Mouse (Mus musculus) kidney, postnatal 0 days (tissue): ENCODE measurements around the gene Tmem109. TPM values are rescaled to one million over a fixed set of nuclear protein-coding genes. Genes with fewer than 3 reads are reported as not detected.

Experiments used
- ATAC-seq: fragments of 200-750 bp; cut with Nextera tagmentation; replicated peaks from 2 replicates; pipeline ENCODE4 v1.8.0; 2017; ENCODE audit warnings: low read depth, moderate number of reproducible peaks, moderate TSS enrichment, moderate library complexity; ENCODE audit not compliant: low FRiP score
- DNase-seq: peaks from one replicate; pipeline ENCODE4 v3.0.0-alpha.2; 2016; ENCODE audit warnings: low spot score
- H3K27ac ChIP-seq: fragments of 300-500 bp; sonication (generic); 2 replicates; pipeline ENCODE4 v1.5.1; 2014; ENCODE audit warnings: mild to moderate bottlenecking
- H3K27me3 ChIP-seq: fragments of 300-500 bp; sonication (generic); 2 replicates; pipeline ENCODE4 v1.6.1; 2014; ENCODE audit warnings: low read length, mixed read lengths; ENCODE audit not compliant: insufficient read depth
- H3K36me3 ChIP-seq: fragments of 300-500 bp; sonication (generic); 2 replicates; pipeline ENCODE4 v1.6.1; 2014; ENCODE audit warnings: low read length, mixed read lengths; ENCODE audit not compliant: insufficient read depth
- H3K4me1 ChIP-seq: fragments of 300-500 bp; sonication (generic); replicated peaks from 2 replicates; pipeline ENCODE4 v1.6.1; 2014; ENCODE audit warnings: antibody characterized with exemption, low read length, mixed read lengths; ENCODE audit not compliant: insufficient read depth
- H3K4me2 ChIP-seq: fragments of 300-500 bp; sonication (generic); 2 replicates; pipeline ENCODE4 v1.6.1; 2014; ENCODE audit warnings: mild to moderate bottlenecking, low read length, moderate library complexity, mixed read lengths
- H3K4me3 ChIP-seq: fragments of 300-500 bp; sonication (generic); replicated peaks from 2 replicates; pipeline ENCODE4 v1.5.1; 2014; ENCODE audit warnings: low read depth, low read length
- H3K9ac ChIP-seq: fragments of 300-500 bp; sonication (generic); 2 replicates; pipeline ENCODE4 v1.6.1; 2014; ENCODE audit warnings: low read depth, low read length
- H3K9me3 ChIP-seq: fragments of 300-500 bp; sonication (generic); replicated peaks from 2 replicates; pipeline ENCODE4 v1.6.1; 2016; ENCODE audit warnings: low read length, inconsistent platforms, mixed read lengths
- CTCF ChIP-seq: IDR thresholded peaks from 2 replicates; pipeline ENCODE4 v1.5.1; 2016; ENCODE audit warnings: antibody characterized with exemption, low read depth, mild to moderate bottlenecking, moderate library complexity
- WGBS: fragments of 180-500 bp; shearing (Covaris S2); extraction: QIAGEN DNeasy Blood & Tissue Kit; methylation state at CpG from one replicate; pipeline ENCODE4 v1.1.7; 2014; 5-methylcytosine and 5-hydroxymethylcytosine counted together
- polyA plus RNA-seq: library from polyadenylated mRNA; unstranded; fragments of >200 nt; fragmentation: Nextera tagmentation; extraction: Ambion mirVana; gene quantifications from 2 replicates; pipeline ENCODE4 v1.2.1, GENCODE M21; 2015

Gene Tmem109
- 87.0 and 89.6 TPM in 2 replicates for polyA plus RNA-seq

DNA sequence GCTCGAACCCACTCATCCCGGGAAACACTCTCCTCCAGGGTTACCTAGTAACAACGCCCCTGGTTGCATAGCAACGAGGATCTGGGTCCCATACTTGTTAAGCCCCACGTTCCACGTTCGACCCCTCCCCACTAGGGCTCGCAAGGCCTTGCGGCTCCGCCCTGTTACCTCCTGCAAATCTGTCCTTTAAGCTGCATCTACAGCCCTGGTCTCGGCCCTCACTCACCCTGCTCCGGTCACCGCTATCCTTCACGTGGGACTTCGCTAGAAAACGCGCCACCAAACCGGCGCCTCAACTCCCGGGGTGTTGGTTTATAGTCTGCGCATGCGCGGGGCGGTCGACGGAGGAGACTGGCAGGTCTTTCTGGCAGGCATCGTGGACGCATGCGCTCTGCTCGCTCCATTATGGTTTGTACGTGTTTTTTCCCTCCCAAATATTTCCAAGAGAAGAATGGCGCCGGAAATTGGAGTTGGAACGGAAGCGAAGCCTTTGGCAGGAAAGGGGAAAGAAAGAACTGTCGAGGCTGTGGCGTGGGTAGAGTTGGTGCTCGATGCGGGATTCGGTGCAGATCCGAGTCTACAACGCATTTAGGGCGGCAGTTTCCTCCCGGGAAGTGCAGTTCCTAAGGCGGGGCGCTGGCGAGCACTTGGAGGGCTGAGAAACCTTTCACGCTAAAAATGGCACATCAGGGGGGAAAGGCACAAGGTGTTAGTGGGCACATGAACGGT is at the start of gene Tmem109:
Gene Tmem109, minus strand, starts transcription at position 576 of the 729 bp plus-strand sequence.
- Histone ChIP-seq H3K9me3 (no peaks in the 10 kb centered on the region), H3K4me3 (peak within 1 kb of the TSS; percentile 51), H3K27me3 (no peaks in the 10 kb centered on the region), H3K36me3 (no peaks in the 10 kb centered on the region), H3K9ac (peak within 1 kb of the TSS; percentile 60), H3K27ac (peak within 1 kb of the TSS; percentile 89), H3K4me1 (peaks cover 20% of the 10 kb centered on the region; the same call in 1 of the 2 replicates), H3K4me2 (peak within 1 kb of the TSS; percentile 67)
- ATAC-seq: peak; percentile 86
- WGBS: under 1% methylated on average over 49 of the region's 49 CpGs
- DNase-seq: peak; percentile 99
- TF ChIP-seq CTCF: peak; percentile 35; the same call in 1 of the 2 replicates

DNA sequence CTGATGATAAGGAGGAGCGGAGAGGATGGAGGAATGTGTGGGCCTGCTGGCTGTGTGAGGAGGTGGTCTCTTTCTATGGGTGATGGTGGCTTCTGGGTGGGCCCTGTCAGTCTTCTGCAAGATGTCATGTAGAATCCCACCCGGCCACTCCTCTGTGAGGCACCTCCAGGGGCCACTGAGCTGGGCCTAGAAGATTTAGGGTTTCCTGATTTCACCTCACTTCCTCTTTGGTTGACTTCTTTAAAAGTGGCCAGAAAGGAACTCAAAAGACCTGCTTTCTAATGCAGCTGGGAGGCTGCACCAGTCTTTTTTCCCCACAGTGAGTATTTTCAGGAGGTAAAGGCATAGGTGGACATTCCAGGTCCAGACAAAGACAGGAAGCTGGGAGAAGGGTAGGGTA is 48.8 kb upstream of the Tmem109 start:
- 84% methylated on average over 2 of the region's 2 CpGs for WGBS

DNA sequence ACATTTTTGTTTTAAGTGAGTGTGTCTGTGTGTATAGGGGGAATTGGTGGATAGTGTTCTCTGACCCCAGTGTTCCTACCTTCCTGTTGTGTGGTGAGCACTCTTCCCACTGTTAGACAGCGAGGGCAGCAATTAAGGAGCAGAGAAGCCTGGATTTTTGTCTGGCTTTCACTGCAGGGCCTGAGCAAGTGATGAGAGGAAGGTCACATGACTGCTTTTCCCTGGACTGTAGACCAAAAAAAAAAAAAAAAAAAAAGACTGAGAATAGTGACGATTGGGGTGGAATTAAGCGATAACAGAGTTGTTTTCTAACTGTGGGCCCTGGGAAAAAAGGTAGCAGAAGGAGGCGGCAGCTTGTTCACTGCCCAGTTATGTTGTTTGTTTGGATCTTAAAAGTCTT is 44.9 kb upstream of the Tmem109 start:
- H3K4me2 ChIP-seq: no peak overlapping the region
- DNase-seq (no peak), ATAC-seq (no peak)
- 31% methylated on average over 4 of the region's 4 CpGs for WGBS
- no peak overlapping the region for H3K4me3 ChIP-seq
- no peak overlapping the region for H3K9ac ChIP-seq
- TF ChIP-seq CTCF: no peak
- 0 out of 2 replicates have a peak, but pooled peaks cover 3% of the 10 kb centered on the region for H3K4me1 ChIP-seq
- H3K9me3 ChIP-seq: no peaks in the 10 kb centered on the region
- H3K36me3 ChIP-seq: no peaks in the 10 kb centered on the region
- no peaks in the 10 kb centered on the region for H3K27me3 ChIP-seq
- peak overlapping the region; percentile 70 for H3K27ac ChIP-seq

More for the DNA sequence above, 48.8 kb upstream of the Tmem109 start:
- Histone ChIP-seq H3K4me3 (no peak overlapping the region), H3K4me2 (no peak overlapping the region), H3K4me1 (no peaks in the 10 kb centered on the region), H3K36me3 (no peaks in the 10 kb centered on the region), H3K27ac (no peak overlapping the region), H3K27me3 (no peaks in the 10 kb centered on the region), H3K9me3 (no peaks in the 10 kb centered on the region), H3K9ac (no peak overlapping the region)
- ATAC-seq (no peak), DNase-seq (no peak)
- no peak for TF ChIP-seq CTCF

DNA sequence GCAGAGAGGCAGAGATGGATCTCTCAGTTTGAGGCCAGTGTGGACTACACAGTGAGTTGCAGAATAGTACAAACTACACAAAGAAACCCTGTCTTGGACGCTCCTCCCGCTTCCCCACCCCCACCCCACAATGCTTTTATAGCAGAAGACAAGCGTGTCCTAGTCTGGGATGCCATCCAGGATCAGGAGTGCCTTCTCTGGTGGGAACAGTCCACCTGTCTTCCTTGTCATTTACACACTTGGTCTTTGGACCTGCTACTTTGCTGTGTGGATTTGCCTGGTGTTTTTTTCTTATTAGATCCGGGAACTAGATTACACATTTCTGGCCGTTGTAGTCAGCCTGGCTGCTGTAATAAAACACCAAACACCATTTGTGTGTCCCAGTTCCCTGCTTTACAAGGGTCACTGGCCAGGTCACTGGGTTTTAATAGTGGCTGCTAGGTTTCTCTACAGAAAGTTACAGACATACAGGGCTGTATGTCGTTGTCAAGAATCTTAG is 44.4 kb upstream of the Tmem109 start:
- no peaks in the 10 kb centered on the region for H3K27me3 ChIP-seq
- H3K36me3 ChIP-seq: no peaks in the 10 kb centered on the region
- DNase-seq (peak; percentile 52), ATAC-seq (peak; percentile 71; the same call in 1 of the 2 replicates)
- no peak overlapping the region for H3K4me3 ChIP-seq
- H3K9ac ChIP-seq: no peak overlapping the region
- WGBS: 12% methylated on average over 6 of the region's 6 CpGs
- no peak overlapping the region for H3K4me2 ChIP-seq
- no peak for TF ChIP-seq CTCF
- H3K27ac ChIP-seq: peak overlapping the region; percentile 70
- no peaks in the 10 kb centered on the region for H3K9me3 ChIP-seq
- H3K4me1 ChIP-seq: 0 out of 2 replicates have a peak, but pooled peaks cover 3% of the 10 kb centered on the region

DNA sequence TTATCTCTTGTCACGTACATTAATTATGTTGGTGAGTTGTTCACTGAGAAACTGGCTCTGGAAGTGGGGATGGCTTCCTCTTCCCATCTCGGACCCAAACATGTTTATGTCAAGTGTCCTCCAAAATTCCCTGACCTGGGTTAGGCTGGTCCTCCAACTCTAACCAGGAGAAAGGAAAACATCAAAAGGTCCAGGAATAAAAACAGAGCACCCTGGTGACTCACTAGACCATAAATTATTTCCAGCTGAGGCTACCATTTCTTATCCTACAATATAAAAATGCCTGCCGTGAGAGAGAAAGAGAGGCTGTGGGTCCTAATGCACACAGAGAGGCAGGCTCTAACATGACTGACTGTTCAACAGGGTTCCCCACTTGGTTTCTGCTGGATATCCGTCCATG is 42.4 kb upstream of the Tmem109 start:
- H3K36me3 ChIP-seq: no peaks in the 10 kb centered on the region
- ATAC-seq (no peak), DNase-seq (no peak)
- no peak for TF ChIP-seq CTCF
- no peaks in the 10 kb centered on the region for H3K27me3 ChIP-seq
- H3K4me3 ChIP-seq: no peak overlapping the region
- H3K27ac ChIP-seq: peak overlapping the region; percentile 25; the same call in 1 of the 2 replicates
- H3K4me1 ChIP-seq: 0 out of 2 replicates have a peak, but pooled peaks cover 3% of the 10 kb centered on the region
- no peak overlapping the region for H3K9ac ChIP-seq
- WGBS: 19% methylated on average over 4 of the region's 4 CpGs
- no peaks in the 10 kb centered on the region for H3K9me3 ChIP-seq
- H3K4me2 ChIP-seq: no peak overlapping the region

DNA sequence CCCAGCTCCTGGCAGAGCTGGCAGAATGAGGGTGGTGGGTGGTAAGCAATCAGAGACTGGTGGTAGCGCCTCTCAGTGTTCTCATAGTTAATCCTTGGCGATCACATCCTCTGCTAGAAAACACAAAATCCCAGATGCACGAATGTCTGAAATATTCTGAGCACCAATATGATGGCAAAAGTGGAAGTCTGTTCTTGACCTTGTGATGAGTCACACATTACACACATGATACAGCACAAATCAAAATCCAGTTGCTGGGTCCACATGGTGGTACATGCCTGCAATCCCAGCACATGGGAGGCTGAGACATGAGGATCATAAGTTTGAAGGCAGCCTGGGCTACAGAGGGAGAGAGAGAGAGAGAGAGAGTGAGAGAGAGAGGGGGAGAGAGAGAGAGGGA is 39.3 kb upstream of the Tmem109 start:
- DNase-seq: no peak
- no peak overlapping the region for H3K4me3 ChIP-seq
- no peak overlapping the region for H3K4me2 ChIP-seq
- no peak overlapping the region for H3K9ac ChIP-seq
- H3K27ac ChIP-seq: no peak overlapping the region
- H3K9me3 ChIP-seq: no peaks in the 10 kb centered on the region
- H3K36me3 ChIP-seq: no peaks in the 10 kb centered on the region
- TF ChIP-seq CTCF: no peak
- ATAC-seq: no peak
- WGBS: 77% methylated on average over 3 of the region's 3 CpGs
- no peaks in the 10 kb centered on the region for H3K27me3 ChIP-seq
- H3K4me1 ChIP-seq: 0 out of 2 replicates have a peak, but pooled peaks cover 3% of the 10 kb centered on the region
